Mouse (Mus musculus): Measurements from ENCODE around the gene Scaper.

GRCm38 (mm10) chr9:55911481-55911880, 26.4 kb downstream of the Scaper start:
- no peak for TF ChIP-seq CTCF (IDR thresholded peaks at IDR 0.05; ENCODE audit: low read depth, low read length)
- no peak for TF ChIP-seq POLR2AphosphoS5 (IDR thresholded peaks at IDR 0.05; ENCODE audit: insufficient replicate concordance, low read depth, low read length)
